Mouse (Mus musculus): ENCODE measurements around the gene Cxcl10. TPM values are rescaled to one million over a fixed set of nuclear protein-coding genes. Genes with fewer than 3 reads are reported as not detected.
A peak's percentile ranks its signal among the peaks of the same experiment; 100 is the strongest.

Cxcl10 gene
- polyA plus RNA-seq, 1 experiment, result 2.2 TPM

DNA sequence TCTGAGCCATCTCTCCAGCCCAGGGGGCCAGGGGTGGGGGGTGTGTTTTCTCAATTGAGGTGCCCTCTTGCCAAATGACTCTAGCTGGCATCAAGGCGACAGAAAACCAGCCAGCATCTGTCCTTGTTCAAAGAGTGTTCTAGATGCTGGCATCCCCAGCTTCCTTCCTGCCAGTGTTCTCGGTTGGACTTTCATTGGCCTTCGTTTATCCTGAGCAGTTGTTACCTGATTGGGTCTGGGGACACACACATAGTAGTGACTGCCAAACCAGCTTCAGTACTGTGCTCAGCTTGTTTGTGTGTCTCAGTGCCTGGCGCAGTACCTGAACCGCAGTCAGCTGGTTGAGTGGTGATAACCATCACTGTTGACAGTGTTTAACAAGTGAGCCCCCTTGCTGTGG, 37.4 kb upstream of the Cxcl10 start:
- 56% methylated on average over 5 of the region's 5 CpGs for WGBS
- Histone ChIP-seq H3K4me1 (ENCODE audit: control insufficient read depth, insufficient read depth, low read length) (peaks cover 3% of the 10 kb centered on the region; the same call in 1 of the 2 replicates), H3K4me3 (replicated peaks; ENCODE audit: extremely low read depth, low read depth, low read length) (no peak overlapping the region)
- no peak for DNase-seq
- TF ChIP-seq POLR2A (IDR thresholded peaks at IDR 0.05; ENCODE audit: borderline replicate concordance, extremely low read depth, low read depth, low read length), result no peak
- no peak for TF ChIP-seq CTCF (IDR thresholded peaks at IDR 0.05; ENCODE audit: insufficient read depth, low read length)

DNA sequence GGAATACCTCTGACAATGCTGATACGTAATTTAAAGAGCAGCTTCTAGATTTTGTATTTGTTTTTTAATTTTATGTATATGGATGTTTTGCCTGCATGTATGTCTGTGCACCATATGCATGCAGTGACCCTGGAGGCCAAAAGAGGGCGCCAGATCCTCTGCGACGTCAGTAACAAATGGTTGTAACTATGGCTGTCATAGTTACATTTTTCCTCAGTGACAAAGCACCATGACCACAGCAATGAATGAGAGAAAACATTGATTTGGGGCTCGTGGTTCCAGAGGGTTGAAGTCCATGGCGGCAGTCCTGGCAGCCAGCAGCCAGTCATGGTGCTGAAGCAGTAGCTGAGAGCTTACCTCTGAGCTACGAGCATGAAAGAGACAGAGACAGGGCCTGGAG, 36.2 kb upstream of the Cxcl10 start:
- 51% methylated on average over 7 of the region's 7 CpGs for WGBS

DNA sequence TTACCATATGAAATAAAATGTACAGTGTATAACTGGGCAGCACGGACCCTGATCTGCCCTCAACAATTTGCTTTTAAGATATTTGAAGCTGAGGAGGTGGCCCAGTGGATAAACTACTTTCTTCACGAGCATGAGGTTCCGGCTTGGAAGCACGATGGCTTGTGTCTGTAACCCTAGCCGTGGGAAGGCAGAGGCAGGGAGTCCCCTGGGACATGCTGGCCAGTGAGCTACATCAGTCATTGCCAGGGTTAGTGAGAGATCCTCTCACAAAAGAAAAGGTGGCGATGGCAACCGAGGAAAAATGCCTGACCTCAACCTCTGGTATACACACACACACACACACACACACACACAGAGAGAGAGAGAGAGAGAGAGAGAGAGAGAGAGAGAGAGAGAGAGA, 35.1 kb upstream of the Cxcl10 start:
- H3K4me3 ChIP-seq (replicated peaks; ENCODE audit: extremely low read depth, low read depth, low read length), result no peak overlapping the region
- WGBS, result 50% methylated on average over 7 of the region's 7 CpGs
- TF ChIP-seq CTCF (IDR thresholded peaks at IDR 0.05; ENCODE audit: insufficient read depth, low read length) (no peak), POLR2A (IDR thresholded peaks at IDR 0.05; ENCODE audit: borderline replicate concordance, extremely low read depth, low read depth, low read length) (no peak)
- DNase-seq, result no peak
- H3K4me1 ChIP-seq (ENCODE audit: control insufficient read depth, insufficient read depth, low read length), result peaks cover 3% of the 10 kb centered on the region; the same call in 1 of the 2 replicates

More for the DNA sequence above, 36.2 kb upstream of the Cxcl10 start:
- no peak for DNase-seq
- Histone ChIP-seq H3K4me3 (replicated peaks; ENCODE audit: extremely low read depth, low read depth, low read length) (no peak overlapping the region), H3K4me1 (ENCODE audit: control insufficient read depth, insufficient read depth, low read length) (peaks cover 3% of the 10 kb centered on the region; the same call in 1 of the 2 replicates)
- TF ChIP-seq CTCF (IDR thresholded peaks at IDR 0.05; ENCODE audit: insufficient read depth, low read length) (peak; percentile 57), POLR2A (IDR thresholded peaks at IDR 0.05; ENCODE audit: borderline replicate concordance, extremely low read depth, low read depth, low read length) (no peak)

DNA sequence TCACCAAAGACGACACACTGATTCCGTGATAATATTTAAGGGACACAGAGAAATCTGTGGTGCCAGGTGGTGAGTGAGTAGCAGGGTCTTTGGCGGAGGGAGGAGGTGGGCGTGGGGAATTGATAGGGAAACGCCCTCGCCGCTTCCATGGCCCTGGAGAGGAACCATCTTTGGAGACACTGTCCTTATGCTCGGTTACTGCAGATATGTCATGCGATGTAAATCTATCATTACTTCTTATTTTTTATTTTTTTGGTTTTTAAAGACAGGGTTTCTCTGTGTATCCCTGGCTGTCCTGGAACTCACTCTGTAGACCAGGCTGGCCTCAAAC, 33.6 kb upstream of the Cxcl10 start:
- DNase-seq, result no peak
- Histone ChIP-seq H3K4me3 (replicated peaks; ENCODE audit: extremely low read depth, low read depth, low read length) (no peak overlapping the region), H3K4me1 (ENCODE audit: control insufficient read depth, insufficient read depth, low read length) (peaks cover 3% of the 10 kb centered on the region; the same call in 1 of the 2 replicates)
- WGBS, result 61% methylated on average over 9 of the region's 9 CpGs
- TF ChIP-seq POLR2A (IDR thresholded peaks at IDR 0.05; ENCODE audit: borderline replicate concordance, extremely low read depth, low read depth, low read length) (no peak), CTCF (IDR thresholded peaks at IDR 0.05; ENCODE audit: insufficient read depth, low read length) (no peak)

DNA sequence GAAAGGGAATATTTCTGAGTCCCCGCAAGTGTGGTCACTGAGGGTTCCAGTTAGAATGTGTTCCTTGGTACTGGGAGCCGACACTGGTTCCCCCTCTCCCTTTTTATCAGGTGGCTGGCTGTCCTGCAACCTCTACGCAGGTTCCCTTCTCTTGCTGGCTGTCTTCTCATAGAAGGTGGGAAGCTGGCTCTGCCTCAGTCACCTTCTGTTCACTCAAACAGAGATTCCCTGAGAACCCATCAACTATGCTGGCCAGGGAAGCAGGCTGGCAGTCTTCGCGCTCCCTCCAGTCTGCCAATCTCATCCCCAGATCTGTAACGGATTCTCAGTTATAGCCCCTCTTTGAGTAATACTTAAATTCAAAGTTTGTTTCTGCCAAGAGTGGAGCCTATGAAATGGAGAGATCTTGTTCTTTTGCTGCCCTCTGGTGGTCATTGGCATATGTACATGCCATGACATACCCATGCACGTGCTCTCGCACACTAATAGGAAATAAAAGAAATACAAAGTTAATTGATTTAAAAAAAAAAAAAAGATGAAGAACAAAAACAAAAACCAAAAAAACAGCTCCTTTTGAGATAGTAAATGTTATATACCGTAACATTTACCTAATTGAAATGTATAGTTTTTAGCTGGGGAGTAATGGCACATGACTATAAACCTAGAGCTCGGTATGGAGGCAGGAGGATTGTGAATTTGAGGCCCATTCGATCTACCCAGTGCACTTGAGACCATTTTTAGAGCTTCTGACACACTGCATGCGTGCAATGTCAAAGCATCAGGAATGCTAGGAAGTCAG, 33.1 kb upstream of the Cxcl10 start:
- TF ChIP-seq CTCF (IDR thresholded peaks at IDR 0.05; ENCODE audit: insufficient read depth, low read length) (peak; percentile 50), POLR2A (IDR thresholded peaks at IDR 0.05; ENCODE audit: borderline replicate concordance, extremely low read depth, low read depth, low read length) (no peak)
- WGBS, result 33% methylated on average over 12 of the region's 12 CpGs

DNA sequence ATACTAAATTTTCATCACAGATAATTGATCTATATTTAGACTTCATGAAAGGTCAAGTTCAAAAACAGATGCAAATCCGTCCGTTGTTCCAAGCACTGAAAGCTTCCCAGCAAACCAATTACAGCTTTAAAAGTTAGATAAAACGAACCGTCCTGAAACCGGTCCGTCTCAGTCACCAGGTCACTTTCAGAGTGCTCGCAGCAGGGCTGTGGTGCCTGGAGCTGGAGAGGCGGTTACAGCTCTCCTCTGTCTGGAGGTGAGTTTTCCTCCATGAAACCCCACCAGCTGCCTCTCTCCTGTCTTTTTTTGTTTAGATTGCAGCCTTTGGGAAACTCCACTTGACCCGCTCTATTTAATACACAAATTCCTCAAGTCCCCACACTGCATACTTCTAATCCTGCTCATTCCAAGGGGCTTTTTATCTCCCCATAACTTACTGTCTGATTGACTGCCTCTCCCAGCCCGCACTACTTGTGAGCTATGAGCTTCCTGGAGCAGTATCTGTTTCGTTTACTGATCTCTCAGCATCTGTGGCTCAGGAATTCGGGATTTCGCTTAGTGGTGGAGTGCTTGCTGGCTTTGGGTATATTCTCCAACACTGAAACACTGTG, 28.2 kb upstream of the Cxcl10 start:
- Histone ChIP-seq H3K4me1 (ENCODE audit: control insufficient read depth, insufficient read depth, low read length) (0 out of 2 replicates have a peak, but pooled peaks cover 2% of the 10 kb centered on the region), H3K4me3 (replicated peaks; ENCODE audit: extremely low read depth, low read depth, low read length) (no peak overlapping the region)
- 42% methylated on average over 13 of the region's 13 CpGs for WGBS
- no peak for DNase-seq
- no peak for TF ChIP-seq CTCF (IDR thresholded peaks at IDR 0.05; ENCODE audit: insufficient read depth, low read length)
- no peak for TF ChIP-seq POLR2A (IDR thresholded peaks at IDR 0.05; ENCODE audit: borderline replicate concordance, extremely low read depth, low read depth, low read length)

More for the DNA sequence above, 33.1 kb upstream of the Cxcl10 start:
- Histone ChIP-seq H3K4me3 (replicated peaks; ENCODE audit: extremely low read depth, low read depth, low read length) (no peak overlapping the region), H3K4me1 (ENCODE audit: control insufficient read depth, insufficient read depth, low read length) (peaks cover 3% of the 10 kb centered on the region; the same call in 1 of the 2 replicates)
- peak; percentile 55 for DNase-seq

DNA sequence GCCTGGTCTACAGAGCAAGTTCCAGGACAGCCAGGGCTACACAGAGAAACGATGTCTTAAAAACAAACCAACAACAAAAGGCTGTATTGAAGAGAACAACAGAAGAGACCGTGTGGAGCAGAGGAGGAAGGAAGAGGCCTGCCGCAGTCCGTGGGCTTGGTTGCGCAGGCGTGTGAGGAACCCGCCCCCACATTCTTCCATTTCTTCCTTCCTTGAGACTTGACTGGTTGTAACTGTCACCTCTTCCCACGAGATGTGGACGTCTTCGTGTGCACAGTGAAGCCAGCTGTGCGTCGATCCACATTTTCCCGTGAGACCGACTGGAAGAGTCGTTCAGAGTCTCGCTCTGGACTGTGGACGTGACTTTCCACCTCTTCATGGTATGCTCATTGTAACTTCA, 26.7 kb upstream of the Cxcl10 start:
- TF ChIP-seq POLR2A (IDR thresholded peaks at IDR 0.05; ENCODE audit: borderline replicate concordance, extremely low read depth, low read depth, low read length), result peak; percentile 16; the same call in 1 of the 2 replicates
- no peak for TF ChIP-seq CTCF (IDR thresholded peaks at IDR 0.05; ENCODE audit: insufficient read depth, low read length)
- 61% methylated on average over 17 of the region's 17 CpGs for WGBS
- H3K4me3 ChIP-seq (replicated peaks; ENCODE audit: extremely low read depth, low read depth, low read length), result peak overlapping the region; percentile 27
- DNase-seq, result no peak
- 0 out of 2 replicates have a peak, but pooled peaks cover 2% of the 10 kb centered on the region for H3K4me1 ChIP-seq (ENCODE audit: control insufficient read depth, insufficient read depth, low read length)

DNA sequence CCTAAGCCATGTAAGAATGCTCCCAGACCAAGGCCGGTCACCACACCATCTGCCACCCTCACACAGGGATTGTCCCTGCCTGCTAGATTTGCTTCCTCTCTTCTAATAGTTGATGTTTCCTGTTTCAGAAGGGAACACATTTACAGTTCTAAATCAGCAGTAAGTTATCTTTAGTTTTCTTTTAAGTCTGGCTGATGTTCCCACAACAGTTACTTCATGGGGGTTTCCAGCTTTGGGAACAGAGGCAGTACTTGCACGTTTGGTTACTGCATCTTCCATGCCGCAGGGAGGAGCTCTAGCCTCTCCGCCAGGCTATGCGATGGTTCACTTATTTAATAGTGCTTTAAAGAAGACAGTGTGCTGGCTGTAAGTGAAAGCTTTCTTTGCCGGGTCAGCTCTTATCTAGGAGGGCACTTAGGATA, 26.0 kb upstream of the Cxcl10 start:
- H3K4me3 ChIP-seq (replicated peaks; ENCODE audit: extremely low read depth, low read depth, low read length), result no peak overlapping the region
- 22% methylated on average over 6 of the region's 6 CpGs for WGBS

DNA sequence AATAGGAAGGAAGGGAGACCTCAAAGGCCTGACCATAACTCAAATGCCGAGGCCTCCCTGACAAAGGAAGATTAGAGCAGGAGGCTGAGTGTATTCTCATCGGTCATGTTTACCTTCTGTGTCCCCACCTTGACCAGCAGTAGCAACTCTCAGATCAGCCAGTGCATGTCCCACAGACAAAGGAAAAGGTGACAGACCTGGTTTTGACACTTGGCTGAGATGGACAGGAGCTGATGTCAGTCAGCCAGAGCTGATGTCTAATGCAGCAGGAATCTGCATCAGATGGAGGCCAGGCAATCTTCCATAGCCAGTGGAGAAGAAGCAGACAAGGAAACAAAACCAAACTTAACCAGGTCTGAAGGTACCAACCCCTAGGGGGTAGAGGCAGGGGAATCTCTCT, 23.9 kb upstream of the Cxcl10 start:
- 31% methylated on average over 2 of the region's 2 CpGs for WGBS
- no peak for TF ChIP-seq POLR2A (IDR thresholded peaks at IDR 0.05; ENCODE audit: borderline replicate concordance, extremely low read depth, low read depth, low read length)
- no peak for TF ChIP-seq CTCF (IDR thresholded peaks at IDR 0.05; ENCODE audit: insufficient read depth, low read length)

More for the DNA sequence above, 26.0 kb upstream of the Cxcl10 start:
- no peak for DNase-seq
- no peak for TF ChIP-seq POLR2A (IDR thresholded peaks at IDR 0.05; ENCODE audit: borderline replicate concordance, extremely low read depth, low read depth, low read length)
- peak; percentile 28 for TF ChIP-seq CTCF (IDR thresholded peaks at IDR 0.05; ENCODE audit: insufficient read depth, low read length)
- 0 out of 2 replicates have a peak, but pooled peaks cover 2% of the 10 kb centered on the region for H3K4me1 ChIP-seq (ENCODE audit: control insufficient read depth, insufficient read depth, low read length)

More for the DNA sequence above, 23.9 kb upstream of the Cxcl10 start:
- Histone ChIP-seq H3K4me3 (replicated peaks; ENCODE audit: extremely low read depth, low read depth, low read length) (no peak overlapping the region), H3K4me1 (ENCODE audit: control insufficient read depth, insufficient read depth, low read length) (0 out of 2 replicates have a peak, but pooled peaks cover 2% of the 10 kb centered on the region)
- DNase-seq, result no peak
